Mouse (Mus musculus): Measurements from ENCODE around the gene Tpbg.
A peak's percentile ranks its signal among the peaks of the same experiment; 100 is the strongest.

Tpbg gene

GRCm38 (mm10) chr9:85842351-85843011 lies at the start of gene Tpbg:
Gene Tpbg, plus strand, starts transcription at chr9:85842380.
- peak; percentile 78 for DNase-seq (ENCODE audit: low read depth)

- DNase-seq (ENCODE audit: low read depth) = peak; percentile 55
Observed at GRCm38 (mm10) chr9:85801986-85802385, 40.2 kb upstream of the Tpbg start.

DNA sequence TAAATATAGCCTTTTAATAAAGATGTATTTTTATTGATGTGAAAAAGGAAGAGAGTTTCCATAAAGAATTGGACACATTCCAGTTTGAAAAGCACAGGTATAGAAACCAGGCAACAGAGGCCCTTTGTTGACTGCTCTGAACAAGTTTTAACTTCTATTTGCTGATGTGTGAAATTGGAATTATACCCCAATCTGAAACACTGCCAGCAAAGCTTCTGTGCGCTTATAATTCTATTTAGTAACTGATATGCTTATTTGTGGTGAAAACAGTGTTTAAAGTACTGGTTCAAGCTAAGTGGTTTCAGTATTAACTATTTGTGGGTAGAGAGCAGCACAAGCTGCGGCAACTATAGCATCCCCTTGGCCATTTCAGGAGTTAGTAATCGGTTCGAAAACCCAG lies 39.6 kb upstream of the Tpbg start:
- DNase-seq (ENCODE audit: low read depth) = no peak

- no peak for DNase-seq (ENCODE audit: low read depth)
Observed at GRCm38 (mm10) chr9:85806411-85806810, 35.8 kb upstream of the Tpbg start.

DNA sequence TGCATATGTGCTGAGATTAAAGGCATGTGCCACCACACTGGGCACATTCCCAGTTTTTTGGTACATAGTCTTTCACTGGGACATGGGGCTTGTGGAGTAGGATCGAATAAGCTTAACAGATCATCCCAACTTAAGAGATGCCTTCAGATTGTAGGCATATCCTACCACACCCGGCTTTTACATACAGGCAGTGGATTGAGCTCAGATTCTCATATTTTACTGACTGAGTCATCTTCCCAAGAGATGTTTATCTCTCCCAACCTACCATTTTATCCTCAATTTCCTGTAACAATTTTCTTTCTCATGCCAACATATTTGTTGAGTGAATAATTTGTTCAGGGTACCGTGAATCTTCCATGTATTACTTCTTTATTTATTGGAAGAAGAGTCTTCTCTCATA lies 32.9 kb upstream of the Tpbg start:
- peak; percentile 55 for DNase-seq (ENCODE audit: low read depth)

DNA sequence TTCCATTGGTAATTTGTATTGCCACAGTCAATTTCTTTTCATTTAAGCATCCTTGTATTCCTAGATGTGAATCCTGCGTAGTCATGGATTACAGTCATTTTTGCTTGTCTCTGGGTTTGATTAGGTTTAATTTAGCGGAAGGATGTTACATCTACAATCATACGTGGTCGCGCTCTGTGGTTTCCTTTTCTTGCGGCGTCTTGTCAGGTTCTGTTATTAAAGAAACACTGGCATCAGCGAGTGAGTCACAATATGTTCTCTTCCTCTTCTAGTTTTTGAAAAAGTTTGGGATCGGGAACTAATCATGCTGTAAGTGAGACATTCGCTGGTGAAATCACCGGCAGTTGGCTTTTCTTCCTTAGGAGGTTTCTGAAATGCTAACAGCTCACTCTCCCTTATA lies 21.4 kb upstream of the Tpbg start:
- DNase-seq (ENCODE audit: low read depth) = no peak

GRCm38 (mm10) chr9:85835521-85836425 lies 6.4 kb upstream of the Tpbg start:
- no peak for DNase-seq (ENCODE audit: low read depth)

DNA sequence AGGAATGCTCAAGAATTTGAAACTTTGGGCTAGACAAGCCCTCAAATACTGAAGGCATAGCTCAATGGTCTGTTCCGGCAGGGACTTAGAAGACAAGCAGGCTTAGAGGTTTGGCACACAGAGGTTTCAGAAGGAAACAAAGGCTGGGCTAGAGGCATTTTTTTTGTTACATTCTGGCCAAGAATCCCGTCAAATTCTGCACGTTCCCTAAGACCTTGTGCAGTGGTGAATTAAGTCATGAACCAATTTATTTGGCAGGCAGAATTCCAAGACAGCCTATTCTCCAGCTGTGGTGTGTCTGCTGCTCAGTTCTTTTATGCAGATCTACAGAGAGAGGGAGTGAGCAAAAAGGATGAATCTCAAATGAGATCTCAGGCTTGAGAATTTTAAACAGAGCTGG lies 2.6 kb upstream of the Tpbg start:
- peak; percentile 72 for DNase-seq (ENCODE audit: low read depth)

- peak; percentile 84 for DNase-seq (ENCODE audit: low read depth)
Observed at GRCm38 (mm10) chr9:85841891-85842290, 289 bp upstream of the Tpbg start.

- peak; percentile 75 for DNase-seq (ENCODE audit: low read depth)
Observed at GRCm38 (mm10) chr9:85843031-85843890, 1.1 kb downstream of the Tpbg start.

DNA sequence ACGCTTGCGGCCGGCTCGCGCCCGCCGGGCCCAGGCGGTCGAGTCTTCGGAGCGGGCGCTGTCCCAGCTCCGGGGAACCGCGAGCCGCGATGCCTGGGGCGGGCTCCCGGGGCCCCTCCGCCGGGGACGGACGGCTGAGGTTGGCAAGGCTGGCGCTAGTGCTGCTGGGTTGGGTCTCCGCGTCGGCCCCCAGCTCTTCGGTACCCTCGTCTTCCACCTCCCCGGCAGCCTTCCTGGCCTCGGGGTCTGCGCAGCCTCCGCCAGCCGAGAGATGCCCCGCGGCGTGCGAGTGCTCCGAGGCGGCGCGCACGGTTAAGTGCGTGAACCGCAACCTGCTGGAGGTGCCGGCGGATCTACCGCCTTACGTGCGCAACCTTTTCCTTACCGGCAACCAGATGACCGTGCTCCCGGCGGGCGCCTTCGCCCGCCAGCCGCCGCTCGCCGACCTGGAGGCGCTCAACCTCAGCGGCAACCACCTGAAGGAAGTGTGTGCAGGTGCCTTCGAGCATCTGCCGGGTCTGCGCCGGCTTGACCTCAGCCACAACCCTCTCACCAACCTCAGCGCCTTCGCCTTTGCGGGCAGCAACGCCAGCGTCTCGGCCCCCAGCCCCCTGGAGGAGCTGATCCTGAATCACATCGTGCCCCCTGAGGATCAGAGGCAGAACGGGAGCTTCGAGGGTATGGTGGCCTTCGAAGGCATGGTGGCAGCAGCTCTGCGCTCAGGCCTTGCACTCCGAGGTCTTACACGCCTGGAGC lies 1.9 kb downstream of the Tpbg start:
- DNase-seq (ENCODE audit: low read depth) = peak; percentile 19

- DNase-seq (ENCODE audit: low read depth) = no peak
Observed at GRCm38 (mm10) chr9:85844647-85844983, 2.4 kb downstream of the Tpbg start.

- DNase-seq (ENCODE audit: low read depth) = no peak
Observed at GRCm38 (mm10) chr9:85846186-85846585, 4.0 kb downstream of the Tpbg start.

- no peak for DNase-seq (ENCODE audit: low read depth)
Observed at GRCm38 (mm10) chr9:85854780-85855179, 12.6 kb downstream of the Tpbg start.

DNA sequence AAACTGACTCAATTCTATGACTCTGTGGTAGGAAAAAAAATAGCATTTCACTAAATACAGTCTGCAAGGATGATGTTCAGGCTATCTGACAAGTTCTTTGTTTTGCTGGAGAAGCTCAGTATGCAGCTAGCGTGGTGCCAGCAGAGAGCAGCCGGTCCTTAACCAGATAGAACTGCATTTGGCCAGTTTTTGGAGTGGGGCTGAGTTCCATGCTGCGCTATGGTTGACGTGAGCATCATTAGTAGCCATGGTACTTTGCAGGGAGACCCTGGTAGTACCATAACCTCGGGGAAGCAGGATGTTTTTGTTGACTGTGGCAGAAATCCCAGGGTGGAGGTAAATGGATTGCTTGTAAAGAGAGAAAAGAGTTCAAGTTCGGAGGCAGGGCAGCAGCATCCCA lies 14.3 kb downstream of the Tpbg start:
- peak; percentile 66 for DNase-seq (ENCODE audit: low read depth)

DNA sequence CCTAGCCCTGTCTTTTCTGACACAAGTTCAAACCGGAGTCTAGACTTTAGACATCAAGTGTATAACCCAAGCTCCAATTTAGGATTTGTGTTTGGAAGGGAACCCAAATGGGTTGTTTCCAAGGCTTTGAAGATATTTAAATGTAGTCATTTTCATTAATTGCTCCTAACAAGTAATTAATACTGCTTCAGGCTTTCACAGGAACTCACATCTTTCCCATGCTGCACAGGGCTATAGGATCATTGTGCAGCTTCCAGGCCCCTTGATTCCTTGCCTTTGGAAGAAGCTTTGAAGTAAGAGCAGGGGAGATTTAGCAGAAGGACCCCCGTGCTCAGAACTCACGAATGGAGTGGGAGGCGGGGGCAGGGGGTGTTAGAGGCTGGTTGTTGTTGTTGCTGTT lies 18.9 kb downstream of the Tpbg start:
- no peak for DNase-seq (ENCODE audit: low read depth)

- no peak for DNase-seq (ENCODE audit: low read depth)
Observed at GRCm38 (mm10) chr9:85862562-85862961, 20.4 kb downstream of the Tpbg start.

DNA sequence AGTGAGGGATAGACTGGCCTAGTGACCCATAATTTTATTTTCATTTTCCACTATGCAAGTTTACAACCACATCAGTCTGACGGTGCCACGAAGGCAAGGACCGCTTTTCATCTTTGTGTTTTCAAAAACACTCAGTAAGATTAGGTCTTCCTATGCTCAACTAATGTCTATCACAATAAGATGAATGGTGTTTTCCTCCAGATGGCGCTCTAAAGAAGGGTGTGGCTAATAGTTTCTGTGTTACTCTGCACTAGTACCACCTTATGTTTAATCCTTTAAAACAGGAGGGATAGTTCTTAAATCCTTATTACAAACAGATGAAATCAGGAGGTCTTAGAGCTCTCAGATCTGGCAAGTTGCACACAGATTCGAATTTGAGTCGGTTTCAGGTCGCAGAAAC lies 30.7 kb downstream of the Tpbg start:
- DNase-seq (ENCODE audit: low read depth) = peak; percentile 15

DNA sequence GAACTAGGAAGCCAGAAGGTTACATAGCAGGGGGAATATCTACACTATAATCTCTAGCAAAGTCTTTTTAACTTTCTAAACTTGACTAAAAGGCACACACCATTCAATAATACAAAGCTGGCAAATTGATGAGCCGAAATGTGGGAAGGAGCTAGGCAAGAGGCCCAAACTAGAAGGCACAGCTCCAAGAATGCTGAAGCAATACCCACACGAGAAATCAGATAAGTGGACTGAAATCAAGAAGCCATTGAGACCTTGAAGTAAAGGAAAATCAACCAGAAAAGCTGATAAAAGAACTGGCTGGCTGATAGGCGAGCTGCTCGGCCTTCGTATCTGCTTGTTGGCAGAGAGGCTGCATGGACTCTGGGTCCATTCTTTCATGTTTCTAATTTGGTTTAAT lies 51.5 kb downstream of the Tpbg start:
- DNase-seq (ENCODE audit: low read depth) = peak; percentile 71
